Mouse (Mus musculus) olfactory bulb, adult 2 months (tissue): Measurements from ENCODE around the gene Fabp3.

ENCODE experiments used
- CTCF ChIP-seq: fragments of 200-500 bp; IDR thresholded peaks from 2 replicates; pipeline ENCODE4 v1.5.1; 2012; ENCODE audit warnings: low read depth, mild to moderate bottlenecking, low read length, moderate library complexity; ENCODE audit not compliant: insufficient read depth
- POLR2A ChIP-seq: fragments of 200-500 bp; IDR thresholded peaks from 2 replicates; pipeline ENCODE4 v1.6.1; 2012; ENCODE audit warnings: mild to moderate bottlenecking, low read depth, low read length, moderate library complexity; ENCODE audit not compliant: insufficient read depth

GRCm38 (mm10) chr4:130302285-130302870 lies 6.0 kb upstream of the Fabp3 start:
- no peak for TF ChIP-seq POLR2A
- no peak for TF ChIP-seq CTCF
